In genomic region chr15:12349840-12350239, GRCm38 (mm10) we compare ENCODE assay signal across 21 mouse cellular contexts. TPM values are rescaled to one million over a fixed set of nuclear protein-coding genes. Genes with fewer than 3 reads are reported as not detected.
DNase-seq lines count a peak whose midpoint lies in the region; ATAC-seq lines count a peak whose summit lies in the region.
"Had no signal": no experiment of that assay in that cellular context is flagged by ENCODE, and none has a peak within 500 bp of the region (broad histone marks: within the 10 kb centered on the region; RNA-seq: fewer than 3 reads in every experiment).

No protein-coding gene starts in this region.

- intact Hi-C loops in heart, postnatal 36 days (cut with DNase I): no loop called here

- peak; percentile 82 for DNase-seq in heart, adult 11 months
- DNase-seq in heart, postnatal 36 days: no peak
- no peak for DNase-seq in cerebellum, postnatal 10 days
- no peak for DNase-seq in adrenal gland, postnatal 14 days
- DNase-seq: adrenal gland, adult 2 months; adrenal gland, postnatal 36 days; B cell, adult 2 months; cerebellum, adult 18-20 months; cerebellum, adult 9-10 months; cerebellum, postnatal 25 days; embryo, embryonic 11 days; gastrocnemius, postnatal 10 days; gastrocnemius, postnatal 36 days; heart, adult 18-20 months; heart, postnatal 10 days; heart, postnatal 4 days; kidney, adult 11 months had no signal

- 0 out of 2 replicates have a peak, but pooled peaks have one; percentile 42 for ATAC-seq in common myeloid progenitor, adult 5-6 weeks (replicated peaks; ENCODE audit: low read depth, poor library complexity, severe bottlenecking)
- peak; percentile 55; the same call in 1 of the 2 replicates for ATAC-seq in megakaryocyte progenitor cell, adult 5-6 weeks (replicated peaks; ENCODE audit: poor library complexity)
- ATAC-seq: forebrain, embryonic 16.5 days; intestine, embryonic 15.5 days had no signal

RNA-seq across cellular contexts. Expression of gene 1810049J17Rik, which starts 28.1 kb away (rescaled TPM):
- 1 to 10 TPM in 1 of 2 experiments, under 1 TPM in 1; 0.65 to 1.2 TPM for total RNA-seq in heart, postnatal 36 days (2021)
- 1.1 TPM in 1 of 2 replicates, not detected in the other for total RNA-seq in common myeloid progenitor, adult 5-6 weeks (2017)
- not detected in 2 replicates for total RNA-seq in megakaryocyte progenitor cell, adult 5-6 weeks (2015)
- total RNA-seq in megakaryocyte progenitor cell, adult 5-6 weeks (2017): 0.58 TPM in 1 of 2 replicates, not detected in the other
- 2.0 TPM in 1 of 2 replicates, not detected in the other for total RNA-seq in adrenal gland, postnatal 14 days (2021)
- total RNA-seq: gastrocnemius, postnatal 10 days; gastrocnemius, postnatal 36 days had no signal

RNA-seq across cellular contexts. Expression of gene Golph3, which starts 28.6 kb away (rescaled TPM):
- total RNA-seq in heart, postnatal 36 days (2021): 10 to 100 TPM; 81.7 to 83.7 TPM
- 98.9 and 99.8 TPM in 2 replicates for total RNA-seq in common myeloid progenitor, adult 5-6 weeks (2017)
- total RNA-seq in megakaryocyte progenitor cell, adult 5-6 weeks (2015): 110 and 118 TPM in 2 replicates
- total RNA-seq in megakaryocyte progenitor cell, adult 5-6 weeks (2017): 86.6 and 94.4 TPM in 2 replicates
- total RNA-seq in adrenal gland, postnatal 14 days (2021): 109 and 116 TPM in 2 replicates
